Mouse (Mus musculus) ovary, adult 10 weeks (tissue): ENCODE results near the gene Klhl34. TPM values are rescaled to one million over a fixed set of nuclear protein-coding genes. Genes with fewer than 3 reads are reported as not detected.

Experiments
- polyA plus RNA-seq: library from polyadenylated mRNA; stranded (reverse); fragments of 350-450 nt; fragmentation: Illumina TruSeq; extraction: RNeasy Lipid Tissue Mini Kit (QIAGEN cat#74804); gene quantifications from one replicate; pipeline ENCODE4 v1.2.3, GENCODE M21; 2014

Klhl34 gene
- not detected for polyA plus RNA-seq

DNA sequence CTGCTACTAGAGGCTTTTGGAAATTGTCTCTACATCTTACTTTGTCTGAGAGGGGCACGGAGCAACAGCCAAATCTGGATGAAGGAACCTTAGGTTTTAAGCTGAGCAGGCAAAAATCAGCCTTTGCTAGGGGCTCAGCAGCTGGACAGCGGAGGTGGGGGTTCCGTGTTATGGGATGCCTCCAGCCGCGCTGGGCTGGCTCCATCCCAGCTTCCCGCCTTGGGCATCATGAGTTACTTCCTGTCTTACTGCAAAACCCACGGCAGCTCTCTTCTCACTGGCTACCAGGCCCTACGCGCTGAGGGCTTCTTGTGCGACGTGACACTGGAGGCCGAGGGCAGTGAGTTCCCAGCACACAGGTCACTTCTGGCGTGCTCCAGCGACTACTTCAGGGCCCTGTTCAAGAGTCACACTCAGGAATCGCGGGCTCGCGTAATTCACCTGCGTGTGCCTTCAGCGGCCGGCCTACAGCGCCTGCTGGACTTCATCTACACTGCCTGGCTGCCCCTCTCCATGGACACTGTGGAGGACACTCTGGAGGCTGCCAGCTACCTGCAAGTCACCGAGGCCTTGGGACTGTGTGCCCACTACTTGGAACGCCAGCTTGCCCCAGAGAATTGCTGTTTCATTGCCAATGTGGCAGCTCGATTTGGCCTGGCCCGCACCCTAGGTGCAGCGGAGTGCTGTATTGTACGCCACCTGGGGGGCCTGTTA, at the start of gene Klhl34:
Gene Klhl34, plus strand, starts transcription at position 229 of the 714 bp plus-strand sequence.

Other genes starting within 250 kb of the Klhl34 start
- gene Yy2, start 249.4 kb upstream of the Klhl34 start, polyA plus RNA-seq, result 12.7 TPM
- gene Mbtps2, start 219.7 kb upstream of the Klhl34 start, polyA plus RNA-seq, result 88.7 TPM
- gene Smpx, start 119.5 kb upstream of the Klhl34 start, polyA plus RNA-seq, result 135 TPM
- gene Cnksr2, start 224.9 kb downstream of the Klhl34 start, polyA plus RNA-seq, result 2.1 TPM